Mouse (Mus musculus) kidney, postnatal 0 days (tissue): Measurements from ENCODE around the gene Rhot2. TPM values are rescaled to one million over a fixed set of nuclear protein-coding genes. Genes with fewer than 3 reads are reported as not detected.
A peak's percentile ranks its signal among the peaks of the same experiment; 100 is the strongest.

Source experiments
- ATAC-seq: fragments of 200-750 bp; cut with Nextera tagmentation; replicated peaks from 2 replicates; pipeline ENCODE4 v1.8.0; 2017; ENCODE audit warnings: low read depth, moderate number of reproducible peaks, moderate TSS enrichment, moderate library complexity; ENCODE audit not compliant: low FRiP score
- DNase-seq: peaks from one replicate; pipeline ENCODE4 v3.0.0-alpha.2; 2016; ENCODE audit warnings: low spot score
- H3K27ac ChIP-seq: fragments of 300-500 bp; sonication (generic); 2 replicates; pipeline ENCODE4 v1.5.1; 2014; ENCODE audit warnings: mild to moderate bottlenecking
- H3K27me3 ChIP-seq: fragments of 300-500 bp; sonication (generic); 2 replicates; pipeline ENCODE4 v1.6.1; 2014; ENCODE audit warnings: low read length, mixed read lengths; ENCODE audit not compliant: insufficient read depth
- H3K36me3 ChIP-seq: fragments of 300-500 bp; sonication (generic); 2 replicates; pipeline ENCODE4 v1.6.1; 2014; ENCODE audit warnings: low read length, mixed read lengths; ENCODE audit not compliant: insufficient read depth
- H3K4me1 ChIP-seq: fragments of 300-500 bp; sonication (generic); replicated peaks from 2 replicates; pipeline ENCODE4 v1.6.1; 2014; ENCODE audit warnings: antibody characterized with exemption, low read length, mixed read lengths; ENCODE audit not compliant: insufficient read depth
- H3K4me2 ChIP-seq: fragments of 300-500 bp; sonication (generic); 2 replicates; pipeline ENCODE4 v1.6.1; 2014; ENCODE audit warnings: mild to moderate bottlenecking, low read length, moderate library complexity, mixed read lengths
- H3K4me3 ChIP-seq: fragments of 300-500 bp; sonication (generic); replicated peaks from 2 replicates; pipeline ENCODE4 v1.5.1; 2014; ENCODE audit warnings: low read depth, low read length
- H3K9ac ChIP-seq: fragments of 300-500 bp; sonication (generic); 2 replicates; pipeline ENCODE4 v1.6.1; 2014; ENCODE audit warnings: low read depth, low read length
- H3K9me3 ChIP-seq: fragments of 300-500 bp; sonication (generic); replicated peaks from 2 replicates; pipeline ENCODE4 v1.6.1; 2016; ENCODE audit warnings: low read length, inconsistent platforms, mixed read lengths
- CTCF ChIP-seq: IDR thresholded peaks from 2 replicates; pipeline ENCODE4 v1.5.1; 2016; ENCODE audit warnings: antibody characterized with exemption, low read depth, mild to moderate bottlenecking, moderate library complexity
- WGBS: fragments of 180-500 bp; shearing (Covaris S2); extraction: QIAGEN DNeasy Blood & Tissue Kit; methylation state at CpG from one replicate; pipeline ENCODE4 v1.1.7; 2014; 5-methylcytosine and 5-hydroxymethylcytosine counted together
- polyA plus RNA-seq: library from polyadenylated mRNA; unstranded; fragments of >200 nt; fragmentation: Nextera tagmentation; extraction: Ambion mirVana; gene quantifications from 2 replicates; pipeline ENCODE4 v1.2.1, GENCODE M21; 2015

The Rhot2 gene
- polyA plus RNA-seq: 21.1 and 22.4 TPM in 2 replicates

DNA sequence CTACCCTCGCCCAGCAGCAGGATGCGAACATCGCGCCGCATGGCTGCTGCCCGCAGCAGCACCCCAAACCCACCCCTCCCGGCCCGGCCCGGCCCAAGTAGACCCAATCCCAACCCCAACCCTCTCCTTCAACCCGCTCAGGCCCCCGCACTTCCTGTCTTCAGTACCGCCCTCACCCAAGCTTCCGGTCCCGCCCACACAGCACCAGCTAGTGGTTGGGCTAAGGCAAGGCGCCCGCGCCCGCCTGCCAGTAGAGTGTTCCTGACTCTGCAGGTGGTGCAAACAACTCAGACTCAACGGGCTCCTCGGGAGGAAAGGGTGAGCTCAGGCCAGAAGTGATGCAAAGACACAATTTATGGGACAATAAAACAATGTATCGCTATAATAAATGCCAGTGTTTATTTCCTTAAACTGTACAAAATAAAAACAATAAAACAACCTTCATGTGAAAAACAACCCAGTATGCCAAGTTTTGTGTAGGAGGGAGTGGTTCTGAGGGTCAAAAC lies at the start of gene Rhot2:
Rhot2 (minus strand) TSS at position 456 of the 506 bp plus-strand sequence.
- TF ChIP-seq CTCF: peak; percentile 77
- peak within 1 kb of the TSS; percentile 98 for H3K4me2 ChIP-seq
- WGBS: 1% methylated on average over 21 of the region's 21 CpGs
- peak; percentile 97 for DNase-seq
- peaks cover 32% of the 10 kb centered on the region for H3K36me3 ChIP-seq
- ATAC-seq: peak; percentile 91
- H3K4me1 ChIP-seq: peaks cover 5% of the 10 kb centered on the region
- H3K27me3 ChIP-seq: no peaks in the 10 kb centered on the region
- H3K9ac ChIP-seq: peak within 1 kb of the TSS; percentile 84
- H3K9me3 ChIP-seq: no peaks in the 10 kb centered on the region
- H3K4me3 ChIP-seq: peak within 1 kb of the TSS; percentile 86
- peak within 1 kb of the TSS; percentile 89 for H3K27ac ChIP-seq

DNA sequence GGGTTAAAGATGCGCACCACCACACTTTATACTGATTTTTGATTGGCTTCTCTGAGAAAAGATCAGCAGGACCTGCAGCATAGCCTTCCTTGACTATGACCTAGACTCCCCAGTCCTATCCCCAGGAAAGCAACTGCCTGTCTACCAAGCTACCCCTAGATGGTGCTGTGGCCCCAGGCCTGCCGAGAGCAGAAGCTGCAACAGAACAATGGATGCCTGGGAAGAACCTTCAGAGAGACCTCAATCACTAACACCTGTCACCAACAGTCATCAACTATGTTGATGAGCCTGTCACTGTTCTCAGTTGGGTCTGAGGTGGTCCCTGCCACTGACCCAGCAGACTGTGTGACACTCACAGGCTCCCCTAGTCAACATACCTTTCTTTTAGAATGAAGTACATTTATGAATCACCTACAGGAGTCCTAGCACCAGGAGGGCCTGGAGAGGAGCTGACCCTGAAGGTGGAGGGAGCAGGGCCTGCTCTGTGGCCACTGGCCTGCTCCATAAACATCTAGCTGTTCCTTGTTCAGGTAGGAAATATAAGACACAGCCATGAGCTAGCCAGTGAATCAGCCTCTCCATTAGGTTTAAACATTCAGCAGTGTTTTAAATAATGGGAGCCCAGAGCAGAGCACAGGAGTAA lies 49.4 kb upstream of the Rhot2 start:
- ATAC-seq (peak; percentile 77; the same call in 1 of the 2 replicates), DNase-seq (peak; percentile 85)
- H3K36me3 ChIP-seq: 0 out of 2 replicates have a peak, but pooled peaks cover 7% of the 10 kb centered on the region
- no peak overlapping the region for H3K9ac ChIP-seq
- no peak overlapping the region for H3K4me3 ChIP-seq
- H3K9me3 ChIP-seq: no peaks in the 10 kb centered on the region
- 0 out of 2 replicates have a peak overlapping the region, but pooled peaks have one; percentile 5 for H3K27ac ChIP-seq
- no peaks in the 10 kb centered on the region for H3K4me1 ChIP-seq
- H3K4me2 ChIP-seq: no peak overlapping the region
- H3K27me3 ChIP-seq: no peaks in the 10 kb centered on the region
- peak; percentile 96 for TF ChIP-seq CTCF
- 33% methylated on average over 2 of the region's 2 CpGs for WGBS

DNA sequence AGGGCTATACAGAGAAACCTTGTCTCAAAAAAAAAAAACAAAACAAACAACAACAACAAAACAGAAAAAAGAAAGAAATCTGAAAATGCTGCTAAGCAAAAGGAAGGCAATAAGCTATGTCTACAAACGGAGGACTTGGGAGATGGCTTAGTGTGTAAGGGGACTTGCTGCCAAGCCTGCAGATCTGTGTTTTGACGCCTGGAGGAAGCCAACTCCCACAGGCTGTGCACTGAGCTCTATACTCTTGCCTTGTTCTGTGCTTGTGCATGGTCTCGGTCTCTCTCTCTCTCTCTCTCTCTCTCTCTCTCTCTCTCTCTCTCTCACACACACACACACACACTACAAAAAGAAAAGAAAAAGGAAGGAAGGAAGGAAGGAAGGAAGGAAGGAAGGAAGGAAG lies 44.2 kb upstream of the Rhot2 start:
- Histone ChIP-seq H3K4me1 (no peaks in the 10 kb centered on the region), H3K9me3 (no peaks in the 10 kb centered on the region), H3K4me2 (no peak overlapping the region), H3K4me3 (no peak overlapping the region), H3K27ac (no peak overlapping the region), H3K9ac (no peak overlapping the region), H3K27me3 (no peaks in the 10 kb centered on the region), H3K36me3 (peaks cover 14% of the 10 kb centered on the region; the same call in 1 of the 2 replicates)
- ATAC-seq (no peak), DNase-seq (no peak)
- WGBS: 84% methylated on average over 3 of the region's 3 CpGs
- no peak for TF ChIP-seq CTCF

DNA sequence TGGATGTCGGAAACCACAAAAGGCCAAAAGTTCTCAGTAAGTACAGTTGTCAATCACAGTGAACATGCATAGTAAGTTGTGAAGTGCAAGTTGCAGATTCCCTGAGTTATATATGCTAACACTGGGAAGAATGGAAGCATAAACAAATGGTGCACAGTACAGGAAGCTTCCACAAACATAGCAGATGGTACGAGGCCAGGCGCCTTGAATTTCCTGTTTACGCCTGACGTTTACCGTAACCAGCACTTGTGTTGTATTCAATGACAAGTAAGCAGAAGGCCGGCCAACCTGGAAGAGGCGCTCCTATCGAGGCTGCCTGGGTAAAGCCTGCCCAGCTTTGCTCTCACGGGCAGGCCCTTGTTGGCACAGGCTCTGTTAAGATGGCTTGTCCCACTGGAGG lies 42.8 kb upstream of the Rhot2 start:
- ATAC-seq (no peak), DNase-seq (no peak)
- Histone ChIP-seq H3K9ac (no peak overlapping the region), H3K4me2 (no peak overlapping the region), H3K36me3 (peaks cover 22% of the 10 kb centered on the region; the same call in 1 of the 2 replicates), H3K4me1 (no peaks in the 10 kb centered on the region), H3K27me3 (no peaks in the 10 kb centered on the region), H3K9me3 (no peaks in the 10 kb centered on the region), H3K4me3 (no peak overlapping the region), H3K27ac (no peak overlapping the region)
- whole genome bisulfite sequencing: 87% methylated on average over 10 of the region's 10 CpGs
- TF ChIP-seq CTCF: no peak

DNA sequence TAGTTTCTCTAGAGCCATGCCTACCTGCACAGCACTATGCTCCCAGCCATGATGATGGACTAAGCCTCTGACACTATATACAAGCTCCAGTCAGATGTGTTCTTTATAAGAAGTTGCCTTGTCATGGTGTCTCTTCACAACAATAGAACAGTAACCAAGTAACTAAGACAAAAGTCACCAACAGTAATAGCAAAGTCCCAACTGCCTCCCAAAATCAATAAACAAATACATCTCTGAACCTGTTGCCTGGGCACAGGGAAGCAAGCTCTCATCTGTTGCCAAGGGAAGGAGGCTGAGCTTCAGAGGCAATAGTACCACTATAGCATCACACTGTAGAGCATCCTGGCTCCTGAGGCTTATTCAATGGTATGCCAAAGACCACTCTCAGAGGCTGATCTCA lies 42.2 kb upstream of the Rhot2 start:
- peaks cover 22% of the 10 kb centered on the region; the same call in 1 of the 2 replicates for H3K36me3 ChIP-seq
- H3K4me3 ChIP-seq: no peak overlapping the region
- no peaks in the 10 kb centered on the region for H3K9me3 ChIP-seq
- H3K4me1 ChIP-seq: no peaks in the 10 kb centered on the region
- H3K27ac ChIP-seq: no peak overlapping the region
- TF ChIP-seq CTCF: no peak
- no peak overlapping the region for H3K4me2 ChIP-seq
- H3K9ac ChIP-seq: no peak overlapping the region
- no peak for ATAC-seq
- DNase-seq: no peak
- no peaks in the 10 kb centered on the region for H3K27me3 ChIP-seq

DNA sequence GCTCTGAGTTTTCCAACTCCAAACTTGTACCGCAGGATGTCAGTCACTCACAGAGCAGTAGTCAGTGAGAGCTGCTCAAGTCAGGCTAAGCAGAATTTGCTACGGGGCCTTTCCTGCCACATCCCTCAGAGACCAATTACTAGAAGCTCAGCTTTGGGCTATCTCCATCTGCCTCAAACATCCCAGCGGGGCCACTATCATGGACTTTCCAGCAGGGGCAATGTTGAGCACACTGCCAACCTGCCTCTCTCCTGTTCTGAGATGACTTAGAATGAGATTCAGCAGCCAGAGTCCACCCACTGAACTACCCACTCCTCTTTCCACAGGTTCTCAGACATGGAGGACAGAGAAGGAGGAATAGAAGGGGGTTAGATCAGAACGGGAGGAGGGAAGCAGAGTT lies 41.0 kb upstream of the Rhot2 start:
- H3K4me2 ChIP-seq: no peak overlapping the region
- ATAC-seq (no peak), DNase-seq (peak; percentile 32)
- H3K36me3 ChIP-seq: peaks cover 22% of the 10 kb centered on the region; the same call in 1 of the 2 replicates
- TF ChIP-seq CTCF: peak; percentile 67
- H3K27me3 ChIP-seq: no peaks in the 10 kb centered on the region
- H3K9me3 ChIP-seq: no peaks in the 10 kb centered on the region
- H3K9ac ChIP-seq: no peak overlapping the region
- no peaks in the 10 kb centered on the region for H3K4me1 ChIP-seq
- 70% methylated on average over 4 of the region's 4 CpGs for WGBS
- no peak overlapping the region for H3K27ac ChIP-seq
- H3K4me3 ChIP-seq: no peak overlapping the region
